Mouse (Mus musculus) small intestine, adult 2 months (tissue): Measurements from ENCODE around the gene Car6.

Experiments used
- CTCF ChIP-seq: fragments of 200-500 bp; IDR thresholded peaks from 2 replicates; pipeline ENCODE4 v1.5.1; 2012; ENCODE audit warnings: low read depth, mild to moderate bottlenecking, control low read depth, inconsistent platforms, low read length, moderate library complexity, mixed read lengths; ENCODE audit not compliant: insufficient replicate concordance, insufficient read length; ENCODE audit errors: extremely low read depth
- POLR2A ChIP-seq: fragments of 200-500 bp; IDR thresholded peaks from 2 replicates; pipeline ENCODE4 v1.6.1; 2012; ENCODE audit warnings: low read depth, mild to moderate bottlenecking, control low read depth, inconsistent platforms, low read length, moderate library complexity

GRCm38 (mm10) chr4:150138084-150138543, 63.0 kb downstream of the Car6 start:
- TF ChIP-seq CTCF: no peak
- no peak for TF ChIP-seq POLR2A
